Mouse (Mus musculus): ENCODE results near the gene Nsa2. TPM values are rescaled to one million over a fixed set of nuclear protein-coding genes. Genes with fewer than 3 reads are reported as not detected.
"Not testable (repeated sequence)": the region's sequence is repeated elsewhere in the genome, so short reads cannot be mapped to it uniquely, and the experiment has no call there.

Gene Nsa2
- polyA plus RNA-seq, 1 experiment from 2014 or later = 57.3 TPM

DNA sequence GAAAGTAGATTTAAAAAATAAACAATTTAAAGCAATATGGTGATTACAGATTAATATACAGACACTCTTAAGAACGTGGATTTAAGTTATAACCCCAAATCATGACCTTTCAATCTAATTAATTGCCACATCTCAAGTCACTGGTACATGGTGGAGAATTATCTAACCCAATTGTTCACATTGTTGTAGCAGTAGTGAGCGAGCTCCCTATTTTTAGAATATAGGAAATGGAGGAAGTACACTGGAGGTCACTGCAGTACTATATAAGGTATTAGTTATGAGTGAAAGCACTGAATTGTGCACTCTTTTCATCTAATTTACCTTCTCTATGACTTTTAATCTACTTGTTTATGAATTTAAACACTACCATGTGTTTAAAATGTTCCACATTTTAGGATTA, 7.3 kb downstream of the Nsa2 start:
- not testable (repeated sequence) for H3K4me2 ChIP-seq (replicated peaks); H3K27me3 ChIP-seq (replicated peaks); ATAC-seq (ENCODE audit: low FRiP score, low read depth); H3K9ac ChIP-seq; H3K9me3 ChIP-seq; H3K4me3 ChIP-seq; H3K4me1 ChIP-seq; H3K27ac ChIP-seq
- H3K36me3 ChIP-seq = peaks cover 29% of the 10 kb centered on the region
- no CpG with 5 or more reads among the region's 2 CpGs for WGBS

DNA sequence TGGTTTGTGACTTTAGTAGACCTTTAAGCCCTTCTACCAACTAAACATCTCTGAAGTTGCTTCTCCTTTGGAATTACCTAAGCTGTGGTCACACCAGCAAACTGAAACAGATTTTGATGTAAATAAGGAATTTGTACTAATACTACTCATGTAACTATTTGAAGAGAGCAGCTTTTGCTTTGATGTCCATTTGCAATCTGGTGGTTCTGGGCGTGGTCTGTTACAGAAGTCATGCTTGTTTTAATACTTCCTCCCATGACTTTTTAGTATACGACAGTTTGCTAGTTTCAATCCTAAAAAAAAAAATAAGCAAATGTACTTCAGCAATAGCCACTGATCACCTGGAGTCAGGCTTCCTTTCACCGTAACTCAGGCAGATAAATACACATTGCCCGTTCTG, 8.1 kb downstream of the Nsa2 start:
- H3K4me2 ChIP-seq (replicated peaks); H3K9me3 ChIP-seq; ATAC-seq (ENCODE audit: low FRiP score, low read depth); H3K4me1 ChIP-seq; H3K27ac ChIP-seq; H3K9ac ChIP-seq; H3K27me3 ChIP-seq (replicated peaks); H3K4me3 ChIP-seq: not testable (repeated sequence)
- H3K36me3 ChIP-seq = peaks cover 26% of the 10 kb centered on the region
- WGBS = 90% methylated on average over 4 of the region's 4 CpGs

DNA sequence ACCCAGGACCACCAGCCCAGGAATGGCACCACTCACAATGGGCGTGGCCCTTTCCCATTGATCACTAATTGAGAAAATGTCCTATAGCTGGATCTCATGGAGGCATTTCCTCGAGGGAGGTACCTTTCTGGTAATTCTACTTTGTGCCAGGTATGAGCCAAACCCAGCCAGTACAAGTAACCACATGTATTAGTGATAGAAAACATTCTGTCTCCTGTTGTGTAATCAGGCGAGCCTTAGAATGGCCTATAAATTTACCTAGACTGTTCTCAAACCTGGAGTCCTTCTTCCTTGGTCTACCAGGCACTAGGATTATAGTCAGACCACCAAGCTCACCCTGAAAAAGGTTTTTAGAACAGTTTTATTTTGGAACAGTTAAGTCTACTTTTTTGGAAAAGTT, 16.4 kb downstream of the Nsa2 start:
- H3K36me3 ChIP-seq = peaks cover 22% of the 10 kb centered on the region

DNA sequence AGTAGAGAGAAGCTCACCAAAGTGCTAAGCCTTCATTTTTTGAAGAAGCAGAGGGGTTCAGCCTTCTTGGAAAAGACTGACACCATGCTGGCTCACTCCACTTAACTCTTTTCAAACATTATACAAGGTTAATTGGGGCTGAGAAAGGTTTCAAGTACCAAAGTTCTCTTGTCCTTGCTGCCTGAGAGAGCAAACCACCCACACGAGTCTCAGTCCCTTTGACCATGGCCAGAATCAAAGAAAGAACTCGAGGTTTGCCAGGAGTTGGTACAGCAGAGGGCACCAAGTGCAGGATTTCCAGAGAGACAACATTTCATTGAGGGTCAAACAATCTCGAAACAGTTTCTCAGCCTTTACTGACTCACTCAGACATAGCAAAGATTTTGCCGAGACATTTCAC, 28.7 kb downstream of the Nsa2 start:
- ATAC-seq (ENCODE audit: low FRiP score, low read depth) = no peak
- H3K4me3 ChIP-seq = no peak overlapping the region
- H3K9ac ChIP-seq = no peak overlapping the region
- 81% methylated on average over 4 of the region's 4 CpGs for WGBS
- H3K36me3 ChIP-seq = peaks cover 15% of the 10 kb centered on the region
- H3K9me3 ChIP-seq = no peaks in the 10 kb centered on the region
- H3K4me2 ChIP-seq (replicated peaks) = no peak overlapping the region
- no peaks in the 10 kb centered on the region for H3K27me3 ChIP-seq (replicated peaks)
- H3K27ac ChIP-seq = no peak overlapping the region
- no peaks in the 10 kb centered on the region for H3K4me1 ChIP-seq

More for the DNA sequence above, 16.4 kb downstream of the Nsa2 start:
- 82% methylated on average over 3 of the region's 3 CpGs for WGBS
- H3K4me3 ChIP-seq = no peak overlapping the region
- no peak overlapping the region for H3K9ac ChIP-seq
- H3K9me3 ChIP-seq = no peaks in the 10 kb centered on the region
- no peak for ATAC-seq (ENCODE audit: low FRiP score, low read depth)
- H3K4me2 ChIP-seq (replicated peaks) = no peak overlapping the region
- H3K27ac ChIP-seq = no peak overlapping the region
- no peaks in the 10 kb centered on the region for H3K27me3 ChIP-seq (replicated peaks)
- no peaks in the 10 kb centered on the region for H3K4me1 ChIP-seq

DNA sequence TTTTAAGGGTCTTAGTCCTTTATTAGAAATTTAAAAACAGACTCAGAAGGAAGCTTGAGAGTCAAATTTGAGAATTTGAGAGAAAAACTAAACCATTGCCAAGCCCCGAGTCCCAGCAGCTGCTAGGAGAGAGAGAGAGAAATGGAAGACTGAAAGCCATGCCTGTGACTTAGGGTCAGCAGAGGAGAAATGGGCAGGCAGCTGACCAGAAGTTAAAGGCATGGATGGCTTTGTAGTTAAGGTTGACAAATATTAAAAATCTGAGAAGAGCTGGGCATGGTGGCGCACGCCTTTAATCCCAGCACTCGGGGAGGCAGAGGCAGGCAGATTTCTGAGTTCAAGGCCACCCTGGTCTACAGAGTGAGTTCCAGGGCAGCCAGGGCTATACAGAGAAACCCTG, 30.0 kb downstream of the Nsa2 start:
- peaks cover 11% of the 10 kb centered on the region for H3K36me3 ChIP-seq
- H3K4me3 ChIP-seq; H3K4me1 ChIP-seq; H3K9me3 ChIP-seq; ATAC-seq (ENCODE audit: low FRiP score, low read depth); H3K4me2 ChIP-seq (replicated peaks); H3K9ac ChIP-seq; H3K27ac ChIP-seq; H3K27me3 ChIP-seq (replicated peaks): not testable (repeated sequence)
- 94% methylated on average over 4 of the region's 4 CpGs for WGBS

DNA sequence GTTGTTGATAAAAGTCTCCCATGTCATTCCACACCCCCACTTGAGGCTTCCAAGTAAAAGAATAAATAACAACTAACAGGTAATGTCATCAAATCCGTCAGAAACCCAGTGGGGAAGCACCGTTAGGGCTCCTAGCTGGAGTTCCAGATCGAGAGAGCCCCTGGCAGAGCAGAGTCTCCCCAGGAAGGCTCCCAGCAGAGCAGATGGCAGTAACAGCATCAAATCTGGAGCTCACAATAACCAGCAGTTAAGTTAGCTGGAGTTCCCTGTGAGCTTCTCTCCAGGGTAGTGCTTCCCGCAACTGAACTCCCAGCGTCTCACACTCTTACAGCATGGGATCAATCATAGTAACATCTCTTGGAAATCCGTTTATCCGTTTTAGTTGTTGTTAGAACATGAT, 32.7 kb downstream of the Nsa2 start:
- 77% methylated on average over 7 of the region's 7 CpGs for WGBS
- H3K9ac ChIP-seq = no peak overlapping the region
- no peak overlapping the region for H3K4me2 ChIP-seq (replicated peaks)
- H3K4me3 ChIP-seq = no peak overlapping the region
- no peak for ATAC-seq (ENCODE audit: low FRiP score, low read depth)
- peaks cover 7% of the 10 kb centered on the region for H3K36me3 ChIP-seq
- no peak overlapping the region for H3K27ac ChIP-seq
- H3K9me3 ChIP-seq = no peaks in the 10 kb centered on the region
- no peaks in the 10 kb centered on the region for H3K27me3 ChIP-seq (replicated peaks)
- H3K4me1 ChIP-seq = no peaks in the 10 kb centered on the region

DNA sequence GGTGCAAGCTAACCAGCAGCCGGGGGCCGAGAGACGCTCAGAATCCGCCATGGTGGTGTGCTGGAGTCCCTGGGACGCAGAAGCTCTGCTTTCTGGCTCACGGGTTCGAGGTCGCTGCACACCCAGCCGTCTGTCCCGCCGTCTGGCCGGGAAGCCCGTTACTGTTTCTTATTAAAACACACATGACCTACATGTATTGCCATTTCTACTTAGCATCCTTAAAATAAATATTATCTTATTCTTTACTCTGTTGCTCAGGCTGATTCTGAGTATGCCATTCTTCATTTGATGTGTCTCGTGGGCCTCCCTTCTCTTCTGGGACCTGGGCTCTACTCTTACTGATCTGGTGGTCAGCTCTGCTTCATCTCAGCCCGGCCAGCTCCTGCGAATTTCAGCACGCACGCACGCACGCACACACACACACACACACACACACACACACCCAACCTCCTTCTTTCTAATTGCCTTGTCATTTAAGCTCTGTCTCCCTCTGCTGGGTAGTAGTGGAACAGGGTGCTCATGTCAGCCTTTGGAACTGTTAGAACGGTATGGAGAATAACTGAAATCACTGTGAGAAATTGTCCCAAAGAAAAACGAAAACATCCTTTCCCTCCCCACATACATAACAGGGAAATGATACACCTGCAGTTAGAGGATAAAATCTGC, 38.4 kb downstream of the Nsa2 start, which contains the start of gene Gm6169:
Gene Gm6169, minus strand, starts transcription at position 51 of the 666 bp plus-strand sequence.
- no peak for ATAC-seq (ENCODE audit: low FRiP score, low read depth)
- Histone ChIP-seq H3K36me3 (no peaks in the 10 kb centered on the region), H3K4me1 (no peaks in the 10 kb centered on the region), H3K9ac (no peak within 1 kb of the TSS), H3K27me3 (replicated peaks) (no peaks in the 10 kb centered on the region), H3K9me3 (no peaks in the 10 kb centered on the region), H3K4me3 (no peak within 1 kb of the TSS), H3K27ac (no peak within 1 kb of the TSS), H3K4me2 (replicated peaks) (no peak within 1 kb of the TSS)
- 88% methylated on average over 22 of the region's 22 CpGs for WGBS

DNA sequence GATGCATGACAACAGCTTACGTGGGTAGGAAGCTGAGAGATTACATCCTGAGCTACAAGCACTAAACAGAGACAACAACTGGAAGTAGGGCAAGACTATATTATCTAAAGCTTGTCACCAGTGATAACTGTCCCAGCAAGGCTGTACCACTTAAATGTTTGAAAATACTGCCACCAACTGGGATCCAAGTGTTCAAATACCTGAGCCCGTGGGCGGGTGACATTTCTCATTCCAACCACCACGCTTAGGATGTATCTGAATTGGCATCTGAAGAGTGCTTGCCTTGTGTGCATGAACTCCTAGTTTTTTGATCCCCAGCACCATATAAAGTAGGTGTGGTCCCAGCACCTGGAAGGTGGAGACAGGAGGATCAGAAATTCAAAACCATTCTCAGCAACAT, 42.0 kb downstream of the Nsa2 start:
- 91% methylated on average over 4 of the region's 4 CpGs for WGBS
- Histone ChIP-seq H3K27ac (no peak overlapping the region), H3K4me3 (no peak overlapping the region), H3K4me1 (no peaks in the 10 kb centered on the region), H3K4me2 (replicated peaks) (no peak overlapping the region), H3K9ac (no peak overlapping the region), H3K36me3 (peaks cover 3% of the 10 kb centered on the region; the same call in 1 of the 2 replicates), H3K9me3 (no peaks in the 10 kb centered on the region), H3K27me3 (replicated peaks) (no peaks in the 10 kb centered on the region)
- no peak for ATAC-seq (ENCODE audit: low FRiP score, low read depth)

DNA sequence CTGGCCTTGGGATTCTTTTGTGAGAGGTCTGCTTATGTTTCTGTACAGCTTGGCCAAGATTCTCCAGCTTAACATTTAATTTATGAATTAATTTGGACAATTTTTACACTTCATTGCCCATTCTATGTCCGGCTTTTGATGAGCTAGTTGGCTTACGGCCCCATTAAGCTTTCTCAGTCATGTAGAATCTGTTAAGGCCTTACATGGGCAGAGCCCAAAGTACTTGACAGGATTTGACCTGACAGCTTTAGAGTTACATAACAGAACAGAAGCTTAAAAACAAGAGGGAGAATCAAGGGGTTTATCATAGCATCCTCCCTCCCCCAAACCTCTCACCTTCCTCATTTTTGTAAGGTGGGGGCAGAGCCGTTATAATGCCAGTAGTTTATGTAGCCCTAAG, 49.6 kb downstream of the Nsa2 start:
- no peak for ATAC-seq (ENCODE audit: low FRiP score, low read depth)
- 85% methylated on average over 3 of the region's 3 CpGs for WGBS
- Histone ChIP-seq H3K4me3 (no peak overlapping the region), H3K4me1 (0 out of 2 replicates have a peak, but pooled peaks cover 8% of the 10 kb centered on the region), H3K4me2 (replicated peaks) (no peak overlapping the region), H3K9ac (no peak overlapping the region), H3K27ac (no peak overlapping the region), H3K9me3 (no peaks in the 10 kb centered on the region), H3K27me3 (replicated peaks) (no peaks in the 10 kb centered on the region), H3K36me3 (no peaks in the 10 kb centered on the region)

DNA sequence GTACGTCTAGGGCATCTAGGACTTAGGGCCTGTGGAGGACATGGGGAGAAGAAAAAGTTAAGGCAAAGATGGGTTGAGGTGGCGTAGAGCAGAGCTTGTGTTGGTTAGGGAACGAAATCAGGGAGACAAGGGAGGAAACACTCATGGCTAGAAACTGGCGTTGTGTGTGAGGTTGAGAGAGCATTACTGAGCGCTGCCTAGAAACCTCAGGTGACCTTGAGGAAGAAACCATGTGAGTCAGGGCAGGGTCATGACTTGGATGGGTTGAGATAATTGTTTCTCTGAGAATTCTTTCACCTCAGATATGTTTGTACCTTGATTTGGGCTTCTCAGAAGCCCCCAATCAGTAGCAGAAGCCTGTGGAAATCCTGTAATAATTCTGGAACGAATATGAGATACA, 50.3 kb downstream of the Nsa2 start:
- no peak overlapping the region for H3K27ac ChIP-seq
- 93% methylated on average over 6 of the region's 6 CpGs for WGBS
- no peak overlapping the region for H3K4me3 ChIP-seq
- ATAC-seq (ENCODE audit: low FRiP score, low read depth) = no peak
- no peak overlapping the region for H3K4me2 ChIP-seq (replicated peaks)
- H3K9ac ChIP-seq = no peak overlapping the region
- H3K36me3 ChIP-seq = no peaks in the 10 kb centered on the region
- no peaks in the 10 kb centered on the region for H3K9me3 ChIP-seq
- H3K4me1 ChIP-seq = 0 out of 2 replicates have a peak, but pooled peaks cover 8% of the 10 kb centered on the region
- no peaks in the 10 kb centered on the region for H3K27me3 ChIP-seq (replicated peaks)

DNA sequence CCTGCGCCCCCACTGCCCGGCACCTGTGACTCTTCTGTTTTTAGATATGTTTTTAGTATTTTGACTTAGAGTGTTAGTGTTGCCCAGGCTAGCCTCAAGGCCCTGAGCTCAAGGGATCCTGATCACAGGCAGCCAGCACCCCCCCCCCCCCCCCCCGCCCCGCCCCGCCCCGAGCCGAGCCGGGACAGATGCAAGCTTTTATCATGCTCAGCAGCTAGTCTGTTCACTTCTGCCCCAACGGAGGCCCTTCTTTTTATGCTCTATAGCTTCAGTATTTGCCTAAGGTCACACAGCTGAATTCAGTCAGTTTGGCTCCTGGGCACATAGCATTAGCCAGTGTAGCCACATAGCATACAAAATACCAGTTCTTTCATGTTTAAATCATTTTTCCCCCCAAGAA, 51.4 kb downstream of the Nsa2 start:
- ATAC-seq (ENCODE audit: low FRiP score, low read depth) = no peak
- Histone ChIP-seq H3K4me3 (no peak overlapping the region), H3K4me2 (replicated peaks) (no peak overlapping the region), H3K9ac (no peak overlapping the region), H3K27me3 (replicated peaks) (no peaks in the 10 kb centered on the region), H3K27ac (no peak overlapping the region), H3K36me3 (no peaks in the 10 kb centered on the region), H3K9me3 (no peaks in the 10 kb centered on the region), H3K4me1 (0 out of 2 replicates have a peak, but pooled peaks cover 8% of the 10 kb centered on the region)
- 58% methylated on average over 7 of the region's 9 CpGs for WGBS

DNA sequence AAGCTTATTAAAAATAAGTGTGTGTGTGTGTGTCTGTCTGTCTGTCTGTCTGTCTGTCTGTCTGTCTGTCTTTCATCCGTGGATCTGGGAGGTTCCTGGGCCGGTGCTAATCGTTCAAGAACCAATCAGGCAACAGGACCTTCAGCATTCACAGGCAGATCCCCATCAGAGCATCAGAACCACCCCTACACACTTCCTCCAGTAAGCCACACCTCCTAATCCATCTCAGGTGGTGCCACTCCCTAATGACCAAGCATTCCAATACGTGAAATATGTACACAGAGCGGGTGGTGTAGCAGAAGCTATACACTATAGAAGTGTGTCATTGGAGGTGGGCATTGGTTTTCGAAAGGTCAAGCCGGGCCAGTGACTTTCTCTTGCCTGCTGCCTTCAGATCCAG, 55.3 kb downstream of the Nsa2 start:
- Histone ChIP-seq H3K9me3 (no peaks in the 10 kb centered on the region), H3K4me1 (0 out of 2 replicates have a peak, but pooled peaks cover 8% of the 10 kb centered on the region), H3K27me3 (replicated peaks) (no peaks in the 10 kb centered on the region), H3K9ac (no peak overlapping the region), H3K4me2 (replicated peaks) (no peak overlapping the region), H3K36me3 (no peaks in the 10 kb centered on the region), H3K27ac (no peak overlapping the region), H3K4me3 (no peak overlapping the region)
- no peak for ATAC-seq (ENCODE audit: low FRiP score, low read depth)
- WGBS = 91% methylated on average over 7 of the region's 7 CpGs

DNA sequence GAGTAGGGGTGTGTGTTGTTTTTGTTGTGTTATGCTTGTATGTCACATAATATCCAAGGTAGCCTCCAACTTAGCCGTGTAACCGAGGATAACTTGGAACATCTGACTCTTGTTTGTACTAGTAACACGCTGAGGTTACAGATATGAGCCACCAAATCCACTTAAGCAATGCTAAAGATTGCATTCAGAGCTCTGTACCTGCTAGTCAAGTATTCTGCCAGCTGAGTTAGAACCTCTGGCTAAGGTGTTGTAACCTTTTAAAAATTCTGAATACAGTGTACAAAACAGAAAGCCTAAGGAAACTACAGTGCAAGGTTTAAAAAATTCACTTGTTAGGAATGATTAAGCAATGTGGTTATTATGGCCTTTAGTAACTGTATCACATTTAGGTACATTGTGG, 57.1 kb downstream of the Nsa2 start:
- 92% methylated on average over 3 of the region's 3 CpGs for WGBS
- H3K4me2 ChIP-seq (replicated peaks) = no peak overlapping the region
- no peak overlapping the region for H3K9ac ChIP-seq
- no peak for ATAC-seq (ENCODE audit: low FRiP score, low read depth)
- 0 out of 2 replicates have a peak, but pooled peaks cover 8% of the 10 kb centered on the region for H3K4me1 ChIP-seq
- H3K9me3 ChIP-seq = no peaks in the 10 kb centered on the region
- H3K27me3 ChIP-seq (replicated peaks) = no peaks in the 10 kb centered on the region
- no peak overlapping the region for H3K4me3 ChIP-seq
- no peak overlapping the region for H3K27ac ChIP-seq
- H3K36me3 ChIP-seq = no peaks in the 10 kb centered on the region

All from neural tube, embryonic 12.5 days (tissue).